Mouse (Mus musculus) brain, adult 2 months (tissue): ENCODE data around the gene Fbxo7.
"Not testable (repeated sequence)": the region's sequence is repeated elsewhere in the genome, so short reads cannot be mapped to it uniquely, and the experiment has no call there.

Experiments used
- DNase-seq: peaks from one replicate; pipeline ENCODE4 v3.0.0; 2011; ENCODE audit warnings: low read depth, low spot score

The Fbxo7 gene

GRCm38 (mm10) chr10:86021749-86022473 is at the start of gene Fbxo7:
Gene Fbxo7 (plus strand): TSS chr10:86021972.
- DNase-seq: peak; percentile 96

DNA sequence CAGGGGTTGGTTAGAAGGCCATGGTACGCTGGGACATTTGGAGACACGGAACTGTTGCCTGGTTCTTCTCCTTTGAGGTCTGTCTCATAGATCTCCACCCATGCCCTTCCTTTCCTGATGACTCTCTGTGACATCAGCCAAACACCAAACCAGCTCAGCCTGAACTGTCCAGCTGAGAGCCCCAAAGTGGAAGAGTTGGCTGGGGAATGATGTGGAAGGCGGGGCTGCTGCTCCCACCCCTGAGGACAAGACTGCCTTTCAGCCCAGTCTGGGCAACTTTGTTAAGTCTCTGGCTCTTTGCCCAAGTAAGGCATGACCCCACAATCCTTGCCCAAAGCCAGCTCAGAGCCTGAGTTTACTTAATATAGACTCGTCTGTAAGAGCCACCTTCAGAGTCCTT is 48.9 kb upstream of the Fbxo7 start:
- peak; percentile 53 for DNase-seq

- DNase-seq: no peak
Measured at GRCm38 (mm10) chr10:85989412-85990115, 32.2 kb upstream of the Fbxo7 start.

DNA sequence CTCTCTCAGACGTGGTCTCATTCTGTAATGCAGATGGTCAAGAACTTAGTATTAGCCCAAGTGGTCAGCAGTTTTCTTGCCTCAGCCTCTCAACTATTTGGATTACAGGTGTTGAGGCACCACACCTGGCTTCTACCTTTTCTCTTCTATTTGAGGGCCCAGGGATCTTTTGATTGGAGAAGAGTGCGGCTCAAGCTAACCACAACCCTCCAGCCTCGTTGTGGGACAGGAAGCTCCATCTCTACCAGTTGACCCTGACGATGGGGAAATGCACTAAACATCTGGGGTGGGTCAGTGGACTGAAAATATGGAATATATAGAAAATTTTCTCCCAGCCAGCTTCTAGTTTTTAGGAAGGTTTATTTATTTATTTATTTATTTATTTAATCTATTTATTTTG is 29.4 kb upstream of the Fbxo7 start:
- no peak for DNase-seq

DNA sequence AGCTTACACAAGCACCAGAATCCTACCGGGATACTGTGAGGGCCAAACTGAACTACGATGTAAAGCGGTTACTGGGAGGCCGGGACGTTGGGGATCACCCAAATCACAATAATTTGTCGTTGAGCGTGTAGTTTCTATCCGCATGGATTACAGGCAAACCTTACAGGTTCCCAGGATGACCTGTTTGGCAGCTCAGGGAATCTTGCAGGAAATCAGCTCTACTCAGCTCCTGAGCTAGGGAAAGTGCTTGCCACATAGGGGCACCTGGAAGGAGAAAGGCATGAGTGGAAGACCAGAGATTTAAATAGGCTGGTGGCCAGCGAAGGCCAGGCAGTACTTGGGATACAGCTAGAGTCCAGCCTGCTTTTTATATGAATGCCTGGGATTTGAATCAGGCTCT is 27.9 kb upstream of the Fbxo7 start:
- DNase-seq: no peak

DNA sequence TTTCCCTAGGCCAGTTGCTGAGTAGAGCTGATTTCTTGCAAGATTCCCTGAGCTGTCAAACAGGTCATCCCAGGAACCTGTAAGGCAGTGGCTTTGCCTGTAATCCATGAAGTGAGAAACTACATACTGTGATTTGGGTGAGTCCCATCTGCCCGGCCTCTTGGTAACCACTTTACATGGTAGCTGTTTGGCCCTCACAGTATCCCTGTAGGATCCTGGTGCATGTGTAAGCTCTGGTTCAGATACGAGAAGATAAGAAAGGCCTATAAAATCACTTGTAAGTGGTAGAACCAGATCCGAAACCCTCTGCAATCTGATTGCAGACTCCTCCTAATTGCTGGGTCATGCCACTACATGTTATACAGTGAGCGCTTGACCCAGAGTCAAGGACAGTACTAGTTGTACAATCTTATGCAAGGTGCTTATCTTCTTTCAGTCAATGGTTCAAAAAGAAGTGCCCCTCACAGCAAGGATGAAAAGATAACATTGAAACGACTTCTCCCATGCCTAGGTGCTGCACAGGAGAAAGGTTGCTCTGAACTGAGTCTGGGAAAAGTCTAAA is 27.1 kb upstream of the Fbxo7 start:
- DNase-seq: no peak

GRCm38 (mm10) chr10:86000447-86000846 is 21.3 kb upstream of the Fbxo7 start:
- no peak for DNase-seq

DNA sequence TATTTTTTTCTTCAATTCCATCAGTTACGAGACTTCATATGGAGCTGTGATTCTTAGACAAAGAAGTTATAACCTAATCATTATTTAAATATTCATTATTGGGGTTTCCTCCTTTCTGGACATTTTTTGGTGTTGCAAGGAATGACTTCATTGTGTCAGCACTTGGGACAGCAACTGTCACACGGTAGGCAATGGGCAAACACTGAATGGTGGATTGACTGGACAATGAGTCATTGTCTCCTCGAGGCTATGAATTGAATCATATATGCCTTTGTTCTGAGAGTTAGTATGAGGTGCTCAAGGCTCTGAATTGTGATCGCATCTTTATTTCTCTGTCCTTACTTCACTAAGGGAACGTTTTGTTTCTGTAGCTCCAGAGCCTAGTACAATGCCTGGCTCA is 15.3 kb upstream of the Fbxo7 start:
- peak; percentile 66 for DNase-seq

- DNase-seq: no peak
Measured at GRCm38 (mm10) chr10:86009688-86010087, 12.1 kb upstream of the Fbxo7 start.

DNA sequence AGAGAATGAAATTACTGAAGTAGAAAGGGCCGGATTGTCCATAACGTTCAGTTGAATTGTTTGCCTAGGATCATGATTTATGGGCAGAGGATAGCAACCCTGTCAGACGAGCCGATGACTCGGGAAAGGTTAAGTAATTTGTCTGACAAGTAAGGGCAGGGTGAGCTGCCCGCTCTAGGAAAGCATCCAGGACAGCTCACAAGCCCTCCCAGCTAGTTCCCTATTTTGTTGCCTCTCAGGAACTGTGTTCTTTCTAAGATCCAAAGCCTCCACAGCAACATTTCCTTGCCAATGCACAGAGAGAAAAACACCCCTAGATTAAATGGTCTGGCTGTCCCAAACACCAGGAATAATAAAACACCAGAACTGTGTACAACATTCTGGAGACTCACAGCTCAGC is 11.1 kb upstream of the Fbxo7 start:
- DNase-seq: no peak

GRCm38 (mm10) chr10:86011172-86011571 is 10.6 kb upstream of the Fbxo7 start:
- DNase-seq: no peak

GRCm38 (mm10) chr10:86011781-86012180 is 10.0 kb upstream of the Fbxo7 start, which contains the start of gene Bpifc:
Gene Bpifc (minus strand): TSS chr10:86011895.
- no peak for DNase-seq

- no peak for DNase-seq
Measured at GRCm38 (mm10) chr10:86017781-86018180, 4.0 kb upstream of the Fbxo7 start.

DNA sequence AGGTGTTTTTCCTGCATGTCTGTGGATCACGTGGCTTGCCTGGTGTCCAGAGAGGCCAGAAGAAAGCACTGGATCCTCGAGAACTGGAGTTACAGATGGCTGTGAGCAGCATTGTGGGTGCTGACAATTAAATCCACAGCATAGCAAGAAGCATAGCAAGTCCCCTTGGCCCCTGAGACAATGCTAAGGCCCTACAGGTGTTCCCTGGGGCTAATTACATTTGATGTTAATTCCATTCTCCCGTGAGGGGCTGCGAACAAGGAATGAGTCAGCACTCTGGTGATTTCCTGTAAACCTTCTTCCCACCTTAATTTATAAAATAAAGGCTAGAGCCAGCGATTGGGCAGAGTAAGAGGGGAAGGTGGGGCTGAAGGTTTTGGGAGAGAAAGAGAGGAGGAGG is 3.0 kb upstream of the Fbxo7 start:
- no peak for DNase-seq

GRCm38 (mm10) chr10:86021408-86021748 is 394 bp upstream of the Fbxo7 start:
- DNase-seq: no peak

- no peak for DNase-seq
Measured at GRCm38 (mm10) chr10:86022474-86022816, 673 bp downstream of the Fbxo7 start.

GRCm38 (mm10) chr10:86023149-86023548 is 1.4 kb downstream of the Fbxo7 start:
- DNase-seq: no peak

GRCm38 (mm10) chr10:86025906-86026305 is 4.1 kb downstream of the Fbxo7 start:
- DNase-seq: no peak

DNA sequence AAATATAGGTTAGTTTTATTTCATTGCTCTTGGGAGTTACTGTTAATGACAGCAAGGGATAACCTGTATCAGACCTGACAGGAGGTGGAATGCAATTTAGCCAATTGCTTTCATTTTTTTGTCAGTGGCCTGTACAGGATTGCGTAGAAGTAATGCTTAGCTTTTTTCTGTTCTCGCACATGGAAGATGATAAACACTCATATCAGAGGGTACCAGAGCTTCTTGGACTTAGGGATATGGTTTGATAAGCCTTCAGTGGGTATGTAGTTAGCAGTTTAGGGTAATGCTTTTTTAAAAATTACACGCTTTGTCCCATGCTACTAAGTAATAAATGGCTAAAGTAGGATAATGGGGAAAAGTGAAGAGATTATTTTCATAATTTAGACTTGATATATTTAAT is 4.6 kb downstream of the Fbxo7 start:
- no peak for DNase-seq

GRCm38 (mm10) chr10:86026807-86027206 is 5.0 kb downstream of the Fbxo7 start:
- DNase-seq: not testable (repeated sequence)

DNA sequence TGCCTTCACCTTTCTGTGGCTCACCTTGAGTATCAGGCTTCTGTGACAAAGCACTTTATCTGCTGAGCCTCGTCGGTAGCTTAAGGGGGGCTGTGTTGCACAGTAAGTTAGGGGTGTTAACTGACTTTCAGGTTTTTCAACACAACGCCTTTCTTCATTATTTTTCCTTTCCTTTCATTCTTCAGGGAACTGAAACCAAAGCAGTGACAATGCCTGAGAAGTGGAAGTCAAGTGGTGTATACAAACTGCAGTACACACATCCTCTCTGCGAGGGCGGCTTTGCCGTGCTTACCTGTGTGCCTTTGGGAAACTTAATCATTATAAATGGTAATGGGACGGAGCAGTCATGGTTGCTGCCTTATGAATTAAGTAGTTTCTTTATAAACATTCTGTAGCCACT is 9.0 kb downstream of the Fbxo7 start:
- DNase-seq: no peak

DNA sequence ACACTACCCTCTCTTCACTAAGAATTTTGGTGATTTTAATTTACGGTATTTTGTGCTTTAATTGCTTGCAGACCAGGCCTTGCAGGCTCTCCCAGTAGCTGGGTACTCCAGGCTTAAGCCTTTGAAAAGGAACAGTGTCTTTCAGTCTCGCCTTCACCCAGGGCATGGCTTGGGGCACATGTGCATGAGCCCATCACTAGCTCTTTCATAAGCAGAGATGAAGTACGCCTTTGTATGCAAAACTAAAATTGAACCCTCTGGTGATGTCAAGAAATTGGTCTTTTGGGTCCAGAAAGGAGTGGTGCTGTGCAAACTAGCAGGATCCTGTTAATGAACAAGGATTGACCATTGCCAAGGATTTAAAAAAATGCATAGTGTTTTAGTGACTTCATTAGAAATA is 10.7 kb downstream of the Fbxo7 start:
- DNase-seq: peak; percentile 86
